ENCODE assay signal across 24 mouse cellular contexts in the genomic region with DNA sequence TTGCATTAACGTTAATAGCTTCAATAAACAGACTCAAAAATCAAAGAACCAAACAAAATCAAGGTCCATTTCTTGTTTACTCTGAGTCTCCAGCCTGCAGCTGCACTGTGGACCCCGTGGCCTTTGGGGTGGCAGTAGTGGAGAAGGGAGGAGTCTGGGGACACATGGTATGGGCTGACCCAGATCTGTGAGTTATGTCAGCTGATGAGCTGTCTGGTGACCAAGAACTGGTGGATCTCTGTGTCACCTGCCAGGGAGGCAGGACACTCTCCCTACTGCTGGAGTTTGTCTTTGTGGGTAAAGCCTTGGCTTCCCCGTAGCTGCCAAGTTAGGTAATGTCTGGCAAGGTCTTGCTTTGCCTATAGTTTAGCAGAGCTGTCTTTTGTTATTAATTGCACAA. TPM values are rescaled to one million over a fixed set of nuclear protein-coding genes. Genes with fewer than 3 reads are reported as not detected.
DNase-seq lines count a peak whose midpoint lies in the region; ATAC-seq and TF ChIP-seq lines count a peak whose summit lies in the region.
"Had no signal": no experiment of that assay in that cellular context is flagged by ENCODE, and none has a peak within 500 bp of the region (broad histone marks: within the 10 kb centered on the region; RNA-seq: fewer than 3 reads in every experiment).

No protein-coding gene starts in this region.

- ATAC-seq in lung, embryonic 14.5 days (ENCODE audit: insufficient read depth) = peak; percentile 68
- ATAC-seq in stomach, embryonic 15.5 days (ENCODE audit: insufficient read depth, low FRiP score, low read depth) = peak; percentile 47; the same call in 1 of the 2 replicates
- ATAC-seq in stomach, postnatal 0 days (ENCODE audit: low FRiP score, low TSS enrichment) = no peak
- peak; percentile 37; the same call in 1 of the 2 replicates for ATAC-seq in stomach, embryonic 16.5 days (ENCODE audit: insufficient read depth, low FRiP score)
- ATAC-seq: activated CD4-positive, CD25-positive, alpha-beta regulatory T cell, adult 4 months; forebrain, embryonic 16.5 days; hindbrain, postnatal 0 days had no signal

- no peak overlapping the region for H3K4me3 ChIP-seq in lung, embryonic 14.5 days (ENCODE audit: low read depth, low read length)
- no peak overlapping the region for H3K4me3 ChIP-seq in stomach, embryonic 15.5 days (replicated peaks)
- H3K4me3 ChIP-seq in stomach, postnatal 0 days (ENCODE audit: low read depth, low read length) = no peak overlapping the region
- H3K4me3 ChIP-seq in stomach, embryonic 16.5 days (replicated peaks; ENCODE audit: low read length) = no peak overlapping the region
- H3K4me3 ChIP-seq: embryonic facial prominence, embryonic 10.5 days; forebrain, embryonic 10.5 days; heart, embryonic 13.5 days; layer of hippocampus, adult 2 months; midbrain, embryonic 10.5 days had no signal

- peaks cover 4% of the 10 kb centered on the region for H3K9me3 ChIP-seq in lung, embryonic 14.5 days (ENCODE audit: low read depth, low read length)
- no peaks in the 10 kb centered on the region for H3K9me3 ChIP-seq in stomach, embryonic 15.5 days
- H3K9me3 ChIP-seq in stomach, postnatal 0 days (ENCODE audit: control insufficient read depth, low read length) = no peaks in the 10 kb centered on the region
- no peaks in the 10 kb centered on the region for H3K9me3 ChIP-seq in stomach, embryonic 16.5 days (replicated peaks; ENCODE audit: control insufficient read depth, low read length)

- H3K27me3 ChIP-seq in lung, embryonic 14.5 days (ENCODE audit: insufficient read depth, low read length) = no peaks in the 10 kb centered on the region
- H3K27me3 ChIP-seq in stomach, embryonic 15.5 days (replicated peaks) = no peaks in the 10 kb centered on the region
- no peaks in the 10 kb centered on the region for H3K27me3 ChIP-seq in stomach, postnatal 0 days (ENCODE audit: control insufficient read depth, insufficient read depth, low read length)
- no peaks in the 10 kb centered on the region for H3K27me3 ChIP-seq in stomach, embryonic 16.5 days (ENCODE audit: control insufficient read depth, insufficient read depth, low read length)
- H3K27me3 ChIP-seq: heart, embryonic 13.5 days had no signal

- no peak overlapping the region for H3K9ac ChIP-seq in lung, embryonic 14.5 days
- no peak overlapping the region for H3K9ac ChIP-seq in stomach, embryonic 15.5 days
- no peak overlapping the region for H3K9ac ChIP-seq in stomach, postnatal 0 days (ENCODE audit: low read length)
- no peak overlapping the region for H3K9ac ChIP-seq in stomach, embryonic 16.5 days (ENCODE audit: low read length)
- H3K9ac ChIP-seq: heart, embryonic 13.5 days had no signal

- no peak for TF ChIP-seq EP300 in stomach, postnatal 0 days (optimal IDR thresholded peaks at IDR 0.05)

- no peak for TF ChIP-seq CTCF in lung, embryonic 14.5 days (IDR thresholded peaks at IDR 0.05; ENCODE audit: low read depth)
- no peak for TF ChIP-seq CTCF in stomach, postnatal 0 days (IDR thresholded peaks at IDR 0.05; ENCODE audit: low read depth)

- peaks cover 10% of the 10 kb centered on the region for H3K4me1 ChIP-seq in lung, embryonic 14.5 days (ENCODE audit: insufficient read depth)
- H3K4me1 ChIP-seq in stomach, embryonic 15.5 days = peaks cover 7% of the 10 kb centered on the region
- H3K4me1 ChIP-seq in stomach, postnatal 0 days (replicated peaks; ENCODE audit: control insufficient read depth, insufficient read depth) = peaks cover 7% of the 10 kb centered on the region
- peaks cover 11% of the 10 kb centered on the region for H3K4me1 ChIP-seq in stomach, embryonic 16.5 days (ENCODE audit: control insufficient read depth, insufficient read depth, low read length)

- no peak overlapping the region for H3K4me2 ChIP-seq in lung, embryonic 14.5 days
- H3K4me2 ChIP-seq in stomach, embryonic 15.5 days = no peak overlapping the region
- H3K4me2 ChIP-seq in stomach, postnatal 0 days (replicated peaks; ENCODE audit: low read depth) = no peak overlapping the region
- no peak overlapping the region for H3K4me2 ChIP-seq in stomach, embryonic 16.5 days (ENCODE audit: low read depth, low read length)
- H3K4me2 ChIP-seq: heart, embryonic 13.5 days had no signal

- peak; percentile 12 for DNase-seq in adrenal gland, postnatal 14 days
- DNase-seq in adrenal gland, adult 8-10 months = no peak
- peak; percentile 58 for DNase-seq in lung, embryonic 14.5 days
- no peak for DNase-seq in lung, postnatal 14 days
- no peak for DNase-seq in stomach, postnatal 0 days (ENCODE audit: low spot score)
- DNase-seq in embryo, embryonic 9.5 days (ENCODE audit: extremely low spot score) = no peak
- DNase-seq: adrenal gland, postnatal 10 days; cerebellum, adult 8-10 months; gastrocnemius, postnatal 14 days; heart, adult 18-20 months; heart, postnatal 14 days; kidney, adult 2 months; kidney, postnatal 25 days; thymus, postnatal 14 days had no signal

- H3K36me3 ChIP-seq in lung, embryonic 14.5 days (ENCODE audit: insufficient read depth) = no peaks in the 10 kb centered on the region
- H3K36me3 ChIP-seq in stomach, embryonic 15.5 days = no peaks in the 10 kb centered on the region
- no peaks in the 10 kb centered on the region for H3K36me3 ChIP-seq in stomach, postnatal 0 days (ENCODE audit: control insufficient read depth, insufficient read depth, low read length)
- H3K36me3 ChIP-seq in stomach, embryonic 16.5 days (ENCODE audit: control insufficient read depth, insufficient read depth, low read length) = no peaks in the 10 kb centered on the region
- H3K36me3 ChIP-seq: embryonic facial prominence, embryonic 10.5 days; forebrain, embryonic 10.5 days; heart, embryonic 13.5 days; midbrain, embryonic 10.5 days had no signal

- 47% methylated on average over 3 of the region's 3 CpGs for WGBS in lung, embryonic 14.5 days
- 68% methylated on average over 3 of the region's 3 CpGs for WGBS in stomach, embryonic 15.5 days
- 63% methylated on average over 3 of the region's 3 CpGs for WGBS in stomach, postnatal 0 days
- 65% methylated on average over 3 of the region's 3 CpGs for WGBS in stomach, embryonic 16.5 days

- H3K27ac ChIP-seq in lung, embryonic 14.5 days (ENCODE audit: low read depth) = no peak overlapping the region
- H3K27ac ChIP-seq in stomach, embryonic 15.5 days = no peak overlapping the region
- no peak overlapping the region for H3K27ac ChIP-seq in stomach, postnatal 0 days (replicated peaks)
- no peak overlapping the region for H3K27ac ChIP-seq in stomach, embryonic 16.5 days (ENCODE audit: low read length)
- H3K27ac ChIP-seq: embryonic facial prominence, embryonic 10.5 days; forebrain, embryonic 10.5 days; heart, embryonic 13.5 days; hindbrain, postnatal 0 days; layer of hippocampus, adult 2 months; midbrain, embryonic 10.5 days had no signal

RNA-seq across cellular contexts. Expression of a gene that starts 51.1 kb away (rescaled TPM):
- total RNA-seq in adrenal gland, postnatal 14 days (2021) = 51.7 and 63.2 TPM in 2 replicates
- total RNA-seq in adrenal gland, adult 8-10 months (2022) = 10 to 100 TPM; 13.3 to 61.3 (median 18.6) TPM
- 26.1 and 27.2 TPM in 2 replicates for polyA plus RNA-seq in lung, embryonic 14.5 days (2014; fragmentation: Nextera tagmentation; extraction: Ambion mirVana)
- polyA plus RNA-seq in stomach, embryonic 15.5 days (2015; fragmentation: Nextera tagmentation; extraction: Ambion mirVana) = 36.2 and 39.0 TPM in 2 replicates
- polyA plus RNA-seq in stomach, postnatal 0 days (2015; fragmentation: Nextera tagmentation; extraction: Ambion mirVana) = 37.1 and 39.1 TPM in 2 replicates
- polyA plus RNA-seq in stomach, embryonic 16.5 days (2015; fragmentation: Nextera tagmentation; extraction: Ambion mirVana) = 41.4 and 44.0 TPM in 2 replicates

Comparison
In these comparisons a context has a peak if more than half of its experiments do, and no peak if none do; other contexts are left out.
1. DNase-seq: peak in adrenal gland, postnatal 14 days (single experiment) and lung, embryonic 14.5 days (single experiment); none in adrenal gland, adult 8-10 months (single experiment), lung, postnatal 14 days (single experiment), stomach, postnatal 0 days (single experiment) and embryo, embryonic 9.5 days (single experiment).